Mouse (Mus musculus) retina, adult 2 months (tissue): ENCODE results near the gene Eif5a.

Experiments used
- DNase-seq: peaks from one replicate; pipeline ENCODE4 v3.0.0-alpha.2; 2012; ENCODE audit warnings: low read depth, low spot score

The Eif5a gene

GRCm38 (mm10) chr11:69902972-69903371, 18.8 kb downstream of the Eif5a start:
- DNase-seq, result no peak

DNA sequence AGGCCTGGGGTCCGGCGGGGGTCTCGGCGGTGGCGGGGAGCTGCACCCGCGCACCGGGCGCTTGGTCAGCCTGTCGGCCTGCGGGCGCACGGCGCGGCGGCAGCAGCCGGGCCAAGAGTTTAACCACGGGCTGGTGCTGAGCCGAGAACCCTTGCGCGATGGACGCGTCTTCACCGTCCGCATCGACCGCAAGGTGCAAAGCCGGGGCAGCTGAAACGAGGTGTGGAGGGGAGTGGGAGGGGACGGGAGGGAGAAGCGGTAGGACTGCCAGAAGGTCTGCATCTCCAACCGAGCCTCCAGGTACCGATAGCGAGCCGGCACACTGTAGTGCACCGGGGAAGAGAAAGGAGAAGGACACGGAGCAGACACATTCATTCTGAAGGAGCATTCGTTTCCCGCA, 19.8 kb downstream of the Eif5a start:
- no peak for DNase-seq

DNA sequence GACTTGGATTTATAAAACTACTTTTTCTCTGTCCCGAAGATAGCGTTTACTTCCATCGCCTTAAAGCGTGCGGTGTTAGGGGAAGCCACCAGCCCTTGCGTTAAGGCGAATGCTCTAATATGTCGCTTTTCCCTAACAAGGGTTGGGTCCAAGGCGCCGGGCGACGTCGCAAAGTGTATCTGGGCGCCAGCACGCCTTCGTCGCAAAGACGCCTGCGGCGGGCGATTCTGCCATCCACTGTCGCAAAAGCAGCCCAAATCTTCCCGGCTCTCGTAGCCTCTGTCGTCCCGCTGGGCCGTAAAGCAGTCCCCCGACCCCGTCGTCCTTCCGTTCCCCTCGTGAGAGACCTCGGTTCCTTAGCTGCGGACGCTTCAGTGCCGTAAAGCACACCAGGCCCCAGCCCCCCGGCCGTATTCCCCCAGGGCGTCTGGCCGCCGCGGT, 20.3 kb downstream of the Eif5a start:
- peak; percentile 87 for DNase-seq

DNA sequence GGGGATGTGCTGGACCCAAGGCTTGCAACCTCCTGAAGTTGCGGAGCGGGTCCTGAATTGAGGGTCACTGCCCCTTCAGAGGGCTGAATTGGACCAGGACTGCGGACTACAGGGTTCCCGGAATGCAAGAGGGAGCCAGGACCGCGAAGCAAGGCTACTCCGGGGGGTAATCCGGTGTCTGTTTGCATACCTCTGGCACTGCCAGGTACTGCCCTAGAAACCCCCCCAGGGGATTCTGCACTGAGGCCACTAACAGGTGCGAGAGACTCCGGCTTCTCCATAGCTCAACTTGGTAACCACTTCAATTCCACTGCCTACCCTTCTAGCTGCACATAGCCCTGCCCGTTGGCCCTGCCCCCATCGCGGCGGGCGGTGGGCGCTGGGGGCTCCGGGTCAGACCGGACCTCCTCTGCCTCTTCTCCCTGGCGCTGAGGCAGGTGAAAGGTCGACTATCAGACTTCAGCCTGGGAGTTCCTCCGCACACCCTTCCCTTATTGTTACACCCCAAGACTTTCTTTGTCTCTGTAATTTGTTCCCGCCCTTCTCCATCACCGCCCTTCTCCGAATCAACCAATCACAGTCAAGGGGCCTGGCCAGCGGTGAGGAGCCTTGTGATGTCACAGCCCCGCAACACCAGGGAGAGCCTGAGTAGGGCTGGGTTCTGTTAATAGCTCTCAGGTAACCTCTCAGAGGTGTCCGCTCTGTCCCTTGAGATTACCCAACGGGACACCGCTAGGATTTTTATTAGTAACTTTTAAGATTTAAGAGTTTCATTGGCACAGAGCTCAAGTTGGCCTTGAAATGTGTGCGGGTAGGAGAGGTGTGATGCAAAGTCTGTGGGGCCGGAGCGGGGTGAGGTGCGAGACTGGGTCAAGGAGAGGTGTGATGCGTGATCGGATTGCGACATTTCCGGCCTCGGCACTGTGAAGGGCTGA, 21.0 kb downstream of the Eif5a start, which contains the start of the genes 2810408A11Rik and Neurl4:
2810408A11Rik (minus strand) TSS at position 517 of the 935 bp plus-strand sequence.
Neurl4 (plus strand) TSS at position 602 of the 935 bp plus-strand sequence.
- peak; percentile 78 for DNase-seq

GRCm38 (mm10) chr11:69899870-69900269, 21.9 kb downstream of the Eif5a start:
- DNase-seq, result no peak

- no peak for DNase-seq
Observed at GRCm38 (mm10) chr11:69895291-69895690, 26.5 kb downstream of the Eif5a start, which contains the start of gene Acap1. Gene Acap1 (minus strand): TSS chr11:69895539.

- no peak for DNase-seq
Observed at GRCm38 (mm10) chr11:69894671-69895070, 27.1 kb downstream of the Eif5a start.

DNA sequence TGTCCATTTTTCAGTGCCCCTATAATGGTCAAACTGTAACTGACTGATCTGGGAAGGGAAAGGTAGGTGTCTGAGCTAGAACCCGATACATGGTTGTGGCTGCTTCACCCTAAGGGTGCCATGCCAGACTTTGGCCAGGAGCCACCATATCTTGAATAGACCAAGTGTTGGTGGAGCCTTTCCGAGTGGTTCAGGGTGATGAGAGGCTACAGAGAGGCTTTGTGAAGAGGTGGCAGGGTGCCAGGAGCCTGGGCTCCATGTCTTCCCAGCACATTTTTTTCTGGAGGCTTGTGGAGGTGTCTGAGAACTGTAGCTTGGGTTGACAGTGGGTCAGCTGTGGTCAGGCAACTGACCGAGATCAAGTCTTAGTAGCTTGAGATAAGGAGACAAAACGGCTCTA, 30.3 kb downstream of the Eif5a start:
- DNase-seq, result no peak

GRCm38 (mm10) chr11:69886907-69887635, 34.7 kb downstream of the Eif5a start:
- no peak for DNase-seq

- no peak for DNase-seq
Observed at GRCm38 (mm10) chr11:69884663-69885062, 37.1 kb downstream of the Eif5a start.

- no peak for DNase-seq
Observed at GRCm38 (mm10) chr11:69884240-69884639, 37.5 kb downstream of the Eif5a start.

DNA sequence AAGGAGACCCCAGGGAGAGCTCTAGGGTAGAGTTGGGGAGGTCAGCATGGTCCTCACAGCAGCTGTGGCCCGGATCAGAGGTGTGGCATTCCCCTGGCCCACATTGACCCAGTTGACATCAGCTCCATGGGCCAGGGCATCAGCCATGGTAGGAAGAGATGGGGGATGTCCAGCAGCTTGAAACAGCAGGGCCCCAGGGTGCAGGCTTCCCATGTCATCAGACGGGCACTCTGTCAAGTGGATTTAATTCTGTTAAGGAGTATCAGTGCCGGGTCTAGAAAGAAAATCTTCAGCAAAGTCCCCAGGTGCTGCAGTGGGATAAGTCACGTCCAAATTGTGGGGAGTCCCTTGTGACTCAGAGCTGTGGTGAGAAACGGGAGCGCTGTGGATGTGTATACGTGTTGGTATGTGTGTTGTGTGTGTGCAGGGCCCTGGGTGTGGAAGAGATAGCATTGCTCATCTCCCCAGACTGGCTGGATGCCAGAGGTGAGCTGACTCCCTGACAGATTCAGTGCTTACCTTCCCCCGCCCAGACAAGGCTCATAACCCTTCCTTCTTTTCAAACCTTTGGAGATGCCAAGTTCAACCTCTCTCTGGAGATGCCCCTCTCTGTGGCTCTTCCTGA, 38.1 kb downstream of the Eif5a start:
- no peak for DNase-seq

- no peak for DNase-seq
Observed at GRCm38 (mm10) chr11:69883066-69883465, 38.7 kb downstream of the Eif5a start.

- no peak for DNase-seq
Observed at GRCm38 (mm10) chr11:69881787-69882670, 39.7 kb downstream of the Eif5a start.

DNA sequence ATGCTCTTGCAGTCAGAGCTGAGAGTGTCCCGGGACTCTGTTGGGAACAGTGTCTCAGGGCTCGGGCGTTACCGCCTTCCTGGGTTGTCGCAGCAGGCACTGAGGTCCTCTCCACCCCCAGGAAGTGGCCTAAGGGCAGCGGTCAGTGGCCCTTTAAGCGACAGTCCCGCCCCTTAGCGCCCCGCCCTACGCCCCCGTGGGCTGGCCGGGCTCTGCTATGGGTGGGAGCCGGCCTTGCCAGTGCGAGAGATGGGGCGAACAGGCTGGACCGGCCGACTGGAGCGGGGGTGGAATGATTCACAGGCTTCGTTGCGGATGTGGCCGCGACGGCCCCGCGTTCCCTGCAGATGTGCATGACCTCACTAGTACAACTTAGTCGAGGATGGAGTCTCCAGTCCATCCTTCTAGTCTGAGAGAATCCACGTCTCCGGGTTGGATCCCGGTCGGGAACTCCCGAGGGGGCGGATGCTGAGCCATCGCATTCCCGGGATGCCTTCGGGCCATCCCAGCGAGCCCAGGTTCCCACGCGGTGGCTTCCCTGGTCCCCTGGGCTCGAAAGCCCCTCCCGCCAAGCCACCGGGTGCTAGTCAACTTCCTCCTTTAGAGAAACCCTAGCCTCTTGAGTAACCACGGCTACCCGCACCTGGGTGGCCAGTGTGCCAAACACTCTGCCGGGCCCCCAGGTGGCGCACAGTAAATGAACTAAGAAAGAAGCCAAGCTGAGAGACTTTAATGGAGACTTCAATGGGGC, 40.7 kb downstream of the Eif5a start, which contains the start of gene Kctd11:
Kctd11 (minus strand) TSS at position 554 of the 751 bp plus-strand sequence.
- no peak for DNase-seq

DNA sequence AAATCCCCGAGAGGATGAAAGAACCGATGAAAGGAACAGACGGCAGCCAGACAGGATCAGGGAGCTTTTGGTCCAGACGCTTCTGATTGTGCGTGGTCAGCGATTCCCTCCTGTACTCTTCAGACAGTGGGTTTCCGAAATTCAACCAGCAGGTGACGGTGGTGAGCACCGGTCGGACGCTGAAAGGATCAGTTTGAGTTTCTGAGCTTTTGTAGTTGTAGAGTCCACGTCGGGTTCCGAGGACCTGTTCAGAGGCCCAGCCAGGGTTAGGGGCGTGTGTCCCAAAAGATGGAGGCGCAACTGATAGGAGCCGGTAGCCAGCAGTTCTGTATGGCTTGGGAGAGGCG, 41.3 kb downstream of the Eif5a start:
- DNase-seq, result no peak

GRCm38 (mm10) chr11:69879711-69880110, 42.0 kb downstream of the Eif5a start:
- no peak for DNase-seq

DNA sequence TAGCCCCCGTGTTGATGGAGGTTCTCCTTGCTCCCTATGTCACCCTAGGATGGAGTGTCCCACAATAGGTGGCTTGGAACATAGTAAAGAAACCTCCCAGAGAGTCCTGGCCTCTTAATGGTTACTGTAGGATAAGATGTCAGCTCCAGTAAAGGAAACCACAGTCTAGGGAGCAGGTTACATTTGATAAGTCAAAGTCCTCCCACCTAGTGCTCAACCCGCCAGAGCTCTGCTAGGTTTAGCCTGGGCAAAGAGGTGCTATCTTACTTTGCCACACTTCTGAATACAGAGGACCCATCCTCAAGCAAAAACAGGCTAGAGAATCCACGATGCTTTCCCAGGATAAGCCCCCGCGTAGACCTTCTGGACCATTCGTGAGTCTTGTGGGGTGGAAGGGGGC, 42.8 kb downstream of the Eif5a start:
- no peak for DNase-seq

DNA sequence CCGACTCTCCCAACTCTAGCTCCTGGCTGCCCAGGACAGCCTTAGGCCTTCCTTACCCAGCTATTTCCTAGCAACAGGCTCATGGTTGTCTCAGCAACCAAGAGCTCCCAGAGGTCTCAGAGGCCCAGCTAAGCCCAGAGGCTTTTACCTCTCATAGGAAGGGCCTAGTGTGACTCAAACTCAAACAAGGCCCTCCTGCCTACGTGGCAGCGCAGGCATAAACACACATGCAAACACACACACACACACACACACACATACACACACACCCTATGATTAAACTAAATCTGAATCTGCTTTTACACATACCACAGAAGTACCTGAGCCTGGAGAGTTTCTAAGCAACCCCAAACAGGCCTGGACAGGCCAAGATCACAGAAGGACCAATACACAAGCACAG, 43.4 kb downstream of the Eif5a start:
- DNase-seq, result no peak

- DNase-seq, result no peak
Observed at GRCm38 (mm10) chr11:69877878-69878277, 43.9 kb downstream of the Eif5a start, which contains the start of gene Tmem95. Gene Tmem95 (minus strand): TSS chr11:69878018.
